Mouse (Mus musculus): Measurements from ENCODE around the gene Rsf1.

DNA sequence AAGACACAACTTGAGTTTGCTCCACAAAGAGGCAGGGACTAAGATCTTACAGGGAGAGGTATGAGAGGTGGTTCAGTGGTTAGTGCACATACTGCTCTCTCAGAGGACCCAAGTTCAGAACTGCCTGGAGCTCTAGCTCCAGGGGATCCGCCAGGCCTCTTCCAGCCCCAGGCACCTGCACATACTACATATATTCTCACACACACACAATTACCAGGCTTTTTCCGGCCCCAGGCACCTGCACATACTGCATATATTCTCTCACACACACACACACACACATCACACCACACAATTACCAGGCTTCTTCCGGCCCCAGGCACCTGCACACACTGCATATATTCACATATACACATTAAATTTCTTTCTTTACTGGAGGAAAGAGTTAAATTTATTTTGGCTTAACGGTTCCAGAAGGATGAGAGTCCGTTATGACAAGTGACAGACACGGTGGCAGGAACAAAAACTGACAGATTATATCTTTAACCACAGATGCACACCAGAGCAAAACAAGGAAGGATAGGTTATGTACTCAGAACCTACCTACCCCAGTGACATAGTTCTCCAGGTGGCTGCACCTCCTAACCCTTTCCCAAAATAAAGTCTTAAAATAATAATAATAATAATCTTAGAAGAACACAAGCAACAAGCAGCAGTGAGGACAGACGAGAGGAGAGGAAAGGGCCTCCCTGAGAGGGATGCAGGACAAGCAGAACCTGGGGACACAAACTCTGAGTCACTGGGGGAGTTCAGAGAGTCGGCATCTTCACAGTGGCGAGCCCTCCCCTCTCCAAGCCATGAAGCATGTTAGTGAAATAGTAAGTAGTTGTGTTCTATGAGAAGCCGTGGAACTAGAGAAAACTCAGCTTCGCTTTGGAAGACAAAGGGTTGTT, 144.2 kb downstream of the Rsf1 start:
- TF ChIP-seq POLR2A (IDR thresholded peaks at IDR 0.05; ENCODE audit: borderline replicate concordance, low read depth, low read length) (no peak), CTCF (IDR thresholded peaks at IDR 0.05; ENCODE audit: low read depth, low read length) (no peak)

Measured in bone marrow macrophage, adult 2 months (primary cell).